Mouse (Mus musculus) embryo, embryonic 10.5 days (tissue): ENCODE results near the gene Atp6v0d1.

Experiments
- DNase-seq: peaks from one replicate; pipeline ENCODE4 v3.0.0-alpha.2; 2015; ENCODE audit warnings: low spot score

Gene Atp6v0d1

GRCm38 (mm10) chr8:105537011-105537677, 28.7 kb downstream of the Atp6v0d1 start:
- no peak for DNase-seq

- DNase-seq = no peak
Measured at GRCm38 (mm10) chr8:105536546-105536945, 29.3 kb downstream of the Atp6v0d1 start.

- DNase-seq = peak; percentile 90
Measured at GRCm38 (mm10) chr8:105533892-105534329, 31.9 kb downstream of the Atp6v0d1 start.

DNA sequence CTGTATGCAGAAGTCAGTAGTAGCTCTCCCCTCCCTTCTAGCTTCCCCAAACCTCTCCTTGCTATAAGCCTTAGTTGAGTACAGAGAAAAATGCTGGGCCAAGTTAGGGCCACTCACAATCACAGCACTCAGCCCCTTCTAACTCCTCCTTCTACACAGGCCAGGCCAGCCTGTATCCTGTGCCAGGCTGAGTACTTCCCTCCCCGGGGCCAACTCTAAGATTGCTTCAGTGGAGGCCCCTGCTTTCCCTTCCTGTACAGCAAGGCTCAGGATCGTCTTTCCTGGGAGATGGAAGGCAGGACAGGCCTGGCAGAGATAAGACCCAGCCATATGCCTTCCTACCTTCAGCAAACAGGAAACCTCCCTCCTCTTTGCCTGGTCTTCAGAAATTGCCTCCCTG, 32.4 kb downstream of the Atp6v0d1 start:
- DNase-seq = no peak

DNA sequence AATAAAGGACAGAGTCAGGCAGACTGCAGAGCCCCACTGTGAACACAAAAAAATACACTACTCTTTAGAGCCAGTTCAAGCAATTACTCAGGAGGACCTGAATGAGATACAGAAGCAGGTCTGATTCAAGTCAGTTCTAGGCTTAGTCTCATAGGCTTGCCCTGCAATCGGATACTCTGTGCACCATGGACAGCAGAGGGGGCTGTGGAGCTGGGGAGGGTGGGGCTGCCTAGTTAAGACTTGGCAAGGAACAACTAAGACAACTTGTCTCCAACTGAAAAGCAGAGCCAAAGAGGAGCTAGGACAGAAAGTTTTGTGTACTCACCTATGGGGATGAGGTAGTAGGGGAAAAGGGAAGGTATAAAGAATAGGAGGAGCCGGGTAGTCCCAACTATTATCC, 34.1 kb downstream of the Atp6v0d1 start:
- DNase-seq = no peak

- no peak for DNase-seq
Measured at GRCm38 (mm10) chr8:105529271-105529670, 36.6 kb downstream of the Atp6v0d1 start.

GRCm38 (mm10) chr8:105528206-105528605, 37.6 kb downstream of the Atp6v0d1 start:
- DNase-seq = no peak

GRCm38 (mm10) chr8:105527110-105527509, 38.7 kb downstream of the Atp6v0d1 start:
- DNase-seq = no peak

DNA sequence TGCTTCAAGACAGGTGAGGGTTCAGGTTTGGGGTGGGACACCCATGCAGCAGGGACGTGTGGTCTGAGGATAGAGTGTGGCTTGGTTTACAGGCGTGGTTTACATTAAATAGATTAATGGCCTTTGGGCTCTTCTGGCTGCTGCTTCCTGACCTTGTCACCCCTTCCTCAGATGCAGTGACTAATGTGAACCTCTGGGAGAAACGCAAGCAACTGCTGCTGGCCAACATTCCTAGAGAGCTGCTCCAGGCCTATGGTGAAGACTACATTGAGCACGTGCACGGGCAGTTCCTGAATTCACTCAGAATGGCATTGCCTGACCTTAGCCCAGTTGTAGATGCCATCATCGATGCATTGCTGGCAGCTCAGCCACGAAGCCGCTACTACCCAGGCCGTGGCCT, 43.0 kb downstream of the Atp6v0d1 start:
- DNase-seq = no peak

DNA sequence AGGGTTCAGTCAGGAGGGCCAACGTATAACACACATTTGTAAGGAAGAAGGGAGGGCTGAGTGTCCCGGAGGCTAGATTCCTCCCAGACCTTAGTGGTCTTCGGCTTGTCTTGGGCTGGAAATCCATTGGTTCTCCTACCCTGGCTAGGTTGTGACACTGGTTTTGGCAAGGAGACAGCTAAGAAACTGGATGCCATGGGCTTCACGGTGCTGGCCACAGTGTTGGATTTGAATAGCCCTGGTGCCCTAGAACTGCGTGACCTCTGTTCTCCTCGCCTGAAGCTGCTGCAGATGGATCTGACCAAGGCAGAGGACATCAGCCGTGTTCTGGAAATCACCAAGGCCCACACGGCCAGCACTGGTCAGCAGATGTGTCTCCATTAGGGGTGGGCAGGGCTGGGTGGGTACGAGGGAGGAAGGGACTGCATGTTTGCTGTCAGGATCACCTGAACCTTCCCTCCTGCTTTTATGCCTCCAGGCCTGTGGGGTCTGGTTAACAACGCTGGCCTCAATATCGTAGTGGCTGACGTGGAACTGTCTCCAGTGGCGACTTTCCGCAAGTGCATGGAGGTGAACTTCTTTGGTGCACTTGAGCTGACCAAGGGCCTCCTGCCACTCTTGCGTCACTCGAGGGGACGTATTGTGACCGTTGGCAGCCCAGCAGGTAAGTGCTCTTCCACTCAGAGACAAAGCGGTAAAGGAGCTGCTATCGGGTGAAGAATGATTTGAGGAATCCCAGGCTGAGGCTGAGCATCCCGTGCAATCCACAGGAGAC, 43.7 kb downstream of the Atp6v0d1 start:
- no peak for DNase-seq

GRCm38 (mm10) chr8:105521061-105521460, 44.8 kb downstream of the Atp6v0d1 start:
- peak; percentile 69 for DNase-seq

DNA sequence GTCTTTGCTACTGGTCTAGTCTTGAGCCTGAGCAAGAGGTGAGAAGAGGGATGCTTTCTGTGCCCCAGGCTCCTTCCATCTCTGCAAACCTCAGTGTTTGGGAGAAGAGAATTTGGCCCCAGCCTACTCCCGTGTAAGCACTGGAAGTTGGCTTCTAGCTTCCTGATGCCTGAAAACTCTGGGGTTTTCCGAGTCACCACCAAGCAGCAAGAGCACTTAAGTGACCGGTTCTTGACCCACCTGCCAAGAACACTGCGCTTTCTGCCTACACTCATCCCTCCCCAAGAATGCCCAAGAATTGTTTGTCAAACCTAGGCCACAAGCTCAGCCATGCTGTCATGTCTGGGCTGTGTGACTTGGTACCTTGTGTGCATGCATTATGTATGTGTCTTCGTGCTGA, 45.3 kb downstream of the Atp6v0d1 start:
- no peak for DNase-seq

- peak; percentile 76 for DNase-seq
Measured at GRCm38 (mm10) chr8:105519591-105519990, 46.3 kb downstream of the Atp6v0d1 start.

- DNase-seq = peak; percentile 74
Measured at GRCm38 (mm10) chr8:105518436-105519313, 47.2 kb downstream of the Atp6v0d1 start, which contains the start of gene Hsd11b2. Gene Hsd11b2 (plus strand): TSS chr8:105518755.

GRCm38 (mm10) chr8:105517346-105517745, 48.5 kb downstream of the Atp6v0d1 start:
- DNase-seq = no peak

- peak; percentile 93 for DNase-seq
Measured at GRCm38 (mm10) chr8:105516018-105516645, 49.7 kb downstream of the Atp6v0d1 start.

DNA sequence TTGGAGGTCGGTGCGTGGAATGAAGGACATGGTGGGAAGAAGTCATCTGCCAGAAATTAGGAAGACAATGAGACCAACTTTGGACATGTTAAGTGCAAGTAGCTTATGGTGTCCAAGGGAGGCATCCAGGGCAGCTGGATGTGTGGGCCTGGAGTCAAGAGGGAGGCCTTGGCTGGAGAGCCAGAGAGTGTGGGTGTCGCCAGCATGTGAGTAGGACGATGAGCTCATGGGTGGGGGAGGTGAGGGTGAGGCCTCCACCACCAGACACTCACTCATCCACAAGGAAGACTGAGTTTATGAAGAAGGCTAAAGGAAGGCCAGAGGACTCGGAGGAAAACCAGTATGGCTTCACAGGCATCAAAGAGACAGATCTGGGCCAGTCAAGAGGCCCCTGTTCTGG, 51.2 kb downstream of the Atp6v0d1 start:
- no peak for DNase-seq

DNA sequence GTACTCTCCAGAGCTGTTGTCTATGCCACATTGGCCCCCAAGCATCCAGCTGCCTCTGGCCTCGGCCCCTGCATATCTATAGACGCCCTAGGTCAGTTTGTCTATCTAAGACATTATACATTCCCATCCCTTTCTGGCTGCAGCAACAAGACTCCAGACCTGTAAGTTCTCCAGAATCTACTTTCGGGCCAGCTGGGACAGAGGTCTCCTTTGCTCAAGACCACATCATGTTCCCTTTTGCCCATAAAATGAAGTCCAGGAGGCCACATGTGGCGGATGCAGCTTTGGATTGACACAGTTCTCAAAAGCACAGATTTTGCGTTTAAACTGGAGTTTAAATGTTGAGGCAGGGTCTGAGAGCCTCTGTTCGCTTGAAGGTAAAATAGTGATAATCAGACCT, 51.7 kb downstream of the Atp6v0d1 start:
- no peak for DNase-seq

- no peak for DNase-seq
Measured at GRCm38 (mm10) chr8:105509997-105510735, 55.7 kb downstream of the Atp6v0d1 start.

GRCm38 (mm10) chr8:105508758-105509157, 57.1 kb downstream of the Atp6v0d1 start:
- no peak for DNase-seq

GRCm38 (mm10) chr8:105506977-105507376, 58.9 kb downstream of the Atp6v0d1 start:
- DNase-seq = no peak
